Mouse (Mus musculus) heart, embryonic 14.5 days (tissue): ENCODE measurements around the gene Teddm2. TPM values are rescaled to one million over a fixed set of nuclear protein-coding genes. Genes with fewer than 3 reads are reported as not detected.
"Not testable (repeated sequence)": the region's sequence is repeated elsewhere in the genome, so short reads cannot be mapped to it uniquely, and the experiment has no call there.

ENCODE experiments used
- ATAC-seq: fragments of 200-750 bp; cut with Nextera tagmentation; 2 replicates; pipeline ENCODE4 v1.8.0; 2017; ENCODE audit warnings: low read depth, moderate TSS enrichment; ENCODE audit not compliant: insufficient number of reproducible peaks, insufficient read depth, low FRiP score
- H3K27ac ChIP-seq, 2 experiments: fragments of 200-500 bp in 1 of 2; fragments of 300-500 bp in 1 of 2; sonication (generic) in 1 of 2; replicated peaks in 1 of 2; 2 replicates each; pipeline ENCODE4 v1.5.1; 2012 to 2014; ENCODE audit warnings: low read depth in 2 of 2, low read length in 2 of 2, control low read depth in 1 of 2, mild to moderate bottlenecking in 1 of 2, mixed read lengths in 1 of 2; ENCODE audit not compliant: control insufficient read depth in 1 of 2, insufficient read depth in 1 of 2
- H3K27me3 ChIP-seq: fragments of 300-500 bp; sonication (generic); 2 replicates; pipeline ENCODE4 v1.6.1; 2014; ENCODE audit warnings: mild to moderate bottlenecking, low read length, control low read depth; ENCODE audit not compliant: control insufficient read depth, insufficient read depth
- H3K36me3 ChIP-seq: fragments of 300-500 bp; sonication (generic); 2 replicates; pipeline ENCODE4 v1.6.1; 2014; ENCODE audit warnings: mild to moderate bottlenecking, control low read depth, low read length, mixed read lengths; ENCODE audit not compliant: control insufficient read depth, insufficient read depth
- H3K4me1 ChIP-seq, 2 experiments: fragments of 200-500 bp in 1 of 2; fragments of 300-500 bp in 1 of 2; sonication (generic) in 1 of 2; 2 replicates each; pipeline ENCODE4 v1.6.1; 2012 to 2014; ENCODE audit warnings: low read length in 2 of 2, control low read depth in 1 of 2, mixed read lengths in 1 of 2; ENCODE audit not compliant: control insufficient read depth in 2 of 2, insufficient read depth in 2 of 2
- H3K4me2 ChIP-seq: fragments of 300-500 bp; sonication (generic); 2 replicates; pipeline ENCODE4 v1.6.1; 2014; ENCODE audit warnings: mild to moderate bottlenecking, low read length
- H3K4me3 ChIP-seq, 2 experiments: fragments of 200-500 bp in 1 of 2; fragments of 300-500 bp in 1 of 2; sonication (generic) in 1 of 2; 2 replicates each; pipeline ENCODE4 v1.5.1; 2012 to 2014; ENCODE audit warnings: low read length in 2 of 2, mild to moderate bottlenecking in 2 of 2, control low read depth in 1 of 2, low read depth in 1 of 2, moderate library complexity in 1 of 2; ENCODE audit not compliant: control insufficient read depth in 1 of 2, insufficient read depth in 1 of 2
- H3K9ac ChIP-seq: fragments of 300-500 bp; sonication (generic); 2 replicates; pipeline ENCODE4 v1.6.1; 2014; ENCODE audit warnings: mild to moderate bottlenecking, low read length
- H3K9me3 ChIP-seq: fragments of 300-500 bp; sonication (generic); 2 replicates; pipeline ENCODE4 v1.6.1; 2016; ENCODE audit warnings: low read length, control low read depth; ENCODE audit not compliant: control insufficient read depth
- WGBS: fragments of 180-500 bp; shearing (Covaris S2); extraction: QIAGEN DNeasy Blood & Tissue Kit; methylation state at CpG from one replicate; pipeline ENCODE4 v1.1.7; 2014; 5-methylcytosine and 5-hydroxymethylcytosine counted together
- polyA plus RNA-seq: library from polyadenylated mRNA; unstranded; fragments of >200 nt; fragmentation: Nextera tagmentation; extraction: Ambion mirVana; gene quantifications from 2 replicates; pipeline ENCODE4 v1.2.1, GENCODE M21; 2014

Gene Teddm2
- polyA plus RNA-seq, 1 experiment from 2014 or later: 0.49 TPM

DNA sequence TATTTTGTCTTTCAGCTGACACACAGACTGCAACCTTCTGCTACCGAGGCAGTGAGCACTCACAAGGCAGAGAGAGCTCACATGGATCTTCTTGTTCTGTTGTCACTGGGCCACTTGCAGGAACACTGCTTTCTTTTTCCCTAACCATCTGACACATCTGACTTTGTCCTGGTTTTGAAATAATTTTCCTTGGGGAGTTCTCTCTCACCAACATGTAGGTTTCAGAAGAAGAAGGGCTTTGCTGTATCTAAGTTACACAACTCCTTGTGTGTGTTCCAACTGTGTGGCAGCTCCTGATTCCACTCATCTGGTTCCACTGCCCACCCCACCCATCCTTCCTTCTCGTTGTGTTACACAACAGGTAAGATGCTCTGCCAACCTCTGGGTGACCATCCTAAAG, 6.3 kb downstream of the Teddm2 start:
- WGBS: 61% methylated on average over 2 of the region's 2 CpGs

DNA sequence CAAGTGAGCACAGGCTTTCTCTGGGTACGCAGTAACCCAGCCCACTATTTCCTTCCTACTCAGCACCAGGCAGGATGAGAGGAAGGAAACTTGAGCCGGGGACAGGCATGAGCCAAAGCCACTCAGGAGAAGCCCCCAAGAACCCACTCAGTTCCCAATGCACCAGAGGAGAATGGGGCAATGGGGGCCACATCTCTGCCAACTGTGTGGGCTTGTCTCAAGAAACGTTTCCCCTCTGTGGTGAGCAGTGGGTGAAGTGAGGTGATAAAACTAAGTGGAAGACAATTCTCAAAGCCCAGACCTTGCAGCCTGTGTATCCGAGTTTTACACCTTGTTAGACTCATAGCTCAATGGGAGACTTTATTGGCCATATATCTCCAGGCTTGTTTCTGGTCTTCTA, 8.6 kb downstream of the Teddm2 start, which contains the start of gene Teddm1a:
TSS of gene Teddm1a (plus strand) at position 301 of the 400 bp plus-strand sequence.
- Histone ChIP-seq H3K4me1 (no peaks in the 10 kb centered on the region), H3K4me3 (no peak within 1 kb of the TSS), H3K4me2 (no peak within 1 kb of the TSS), H3K27me3 (no peaks in the 10 kb centered on the region), H3K36me3 (no peaks in the 10 kb centered on the region), H3K9me3 (no peaks in the 10 kb centered on the region), H3K9ac (no peak within 1 kb of the TSS), H3K27ac (no peak within 1 kb of the TSS)
- no peak for ATAC-seq
- WGBS: 45% methylated on average over 4 of the region's 4 CpGs

More for the DNA sequence above, 6.3 kb downstream of the Teddm2 start:
- no peak overlapping the region for H3K9ac ChIP-seq
- no peaks in the 10 kb centered on the region for H3K27me3 ChIP-seq
- no peaks in the 10 kb centered on the region for H3K36me3 ChIP-seq
- H3K4me2 ChIP-seq: no peak overlapping the region
- H3K9me3 ChIP-seq: no peaks in the 10 kb centered on the region
- H3K4me1 ChIP-seq: peaks cover 0 to 8% of the 10 kb centered on the region in 2 experiments; a peak in 2 of 4 replicates
- H3K4me3 ChIP-seq: no peak overlapping the region
- ATAC-seq: no peak
- no peak overlapping the region for H3K27ac ChIP-seq

DNA sequence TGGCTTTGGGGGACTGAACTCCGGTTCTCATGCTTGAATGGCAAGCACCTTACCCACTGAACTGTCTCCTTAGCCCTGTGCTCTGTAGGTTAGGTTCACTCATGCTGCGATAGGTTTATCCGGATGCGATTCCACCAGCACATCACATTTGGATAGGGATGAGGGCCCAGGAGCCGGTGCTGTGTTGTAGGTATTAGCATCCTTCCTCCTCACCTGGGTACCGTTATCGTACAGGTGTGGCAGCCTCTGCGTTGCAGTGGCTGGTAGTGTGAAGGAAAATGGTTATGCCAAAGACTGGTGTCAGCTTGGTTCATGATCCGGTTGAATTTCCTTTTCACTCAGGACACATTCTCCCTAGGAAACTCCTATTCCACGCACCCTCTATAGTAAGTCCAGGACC, 9.9 kb downstream of the Teddm2 start:
- Histone ChIP-seq H3K4me3 (no peak overlapping the region), H3K36me3 (no peaks in the 10 kb centered on the region), H3K4me2 (no peak overlapping the region), H3K9me3 (no peaks in the 10 kb centered on the region), H3K27me3 (no peaks in the 10 kb centered on the region), H3K27ac (no peak overlapping the region), H3K9ac (no peak overlapping the region), H3K4me1 (no peaks in the 10 kb centered on the region)
- WGBS: 86% methylated on average over 10 of the region's 10 CpGs
- ATAC-seq: no peak

DNA sequence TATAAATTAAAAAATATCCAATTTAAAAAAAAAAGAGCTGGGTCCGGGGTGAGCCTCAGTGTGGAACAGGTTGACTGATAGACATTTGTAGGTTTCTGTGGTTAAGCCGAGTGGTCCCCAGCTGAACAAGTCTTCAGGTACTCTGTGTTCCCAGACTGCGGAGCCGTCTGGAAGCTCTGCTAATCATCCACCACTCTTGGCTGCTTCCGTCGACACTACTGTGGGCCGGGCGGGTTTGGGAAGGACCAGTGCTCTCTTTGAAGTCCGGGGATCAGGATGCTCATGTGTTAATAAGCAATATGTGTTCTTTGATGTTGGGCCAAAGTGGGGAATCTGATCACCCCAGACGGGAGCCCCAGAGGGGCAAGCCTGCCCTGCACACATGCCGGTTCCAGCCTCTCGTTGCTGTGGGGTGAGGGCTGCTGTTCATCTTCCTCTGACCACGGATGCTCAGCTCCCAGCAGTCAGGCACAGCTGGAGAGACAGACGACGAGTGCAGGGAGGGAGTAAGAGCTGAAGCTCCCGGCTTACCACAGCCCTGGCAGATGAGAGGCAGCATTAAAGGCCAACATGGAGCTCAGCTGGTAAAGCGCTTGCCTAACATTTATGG, 13.9 kb downstream of the Teddm2 start:
- Histone ChIP-seq H3K9ac (no peak overlapping the region), H3K4me3 (no peak overlapping the region), H3K36me3 (no peaks in the 10 kb centered on the region), H3K9me3 (no peaks in the 10 kb centered on the region), H3K27ac (no peak overlapping the region), H3K27me3 (no peaks in the 10 kb centered on the region), H3K4me1 (no peaks in the 10 kb centered on the region), H3K4me2 (no peak overlapping the region)
- no peak for ATAC-seq
- 25% methylated on average over 17 of the region's 17 CpGs for WGBS

DNA sequence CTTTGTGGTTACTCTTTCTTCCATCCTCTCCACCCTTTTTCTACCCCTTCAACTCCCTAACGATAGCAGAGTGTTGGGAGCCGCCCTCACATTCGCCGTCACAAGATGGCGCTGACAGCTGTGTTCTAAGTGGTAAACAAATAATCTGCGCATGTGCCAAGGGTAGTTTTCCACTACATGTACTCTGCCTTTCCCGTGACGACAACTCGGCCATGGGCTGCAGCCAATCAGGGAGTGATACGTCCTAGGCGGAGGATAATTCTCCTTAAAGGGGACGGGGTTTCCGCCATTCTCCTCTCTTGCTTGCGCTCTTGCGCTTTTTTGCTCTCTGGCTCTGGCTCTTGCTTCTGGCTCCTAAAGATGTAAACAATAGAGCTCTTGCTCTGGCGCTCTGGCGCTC, 19.6 kb downstream of the Teddm2 start:
- H3K9ac ChIP-seq, H3K27ac ChIP-seq, H3K27me3 ChIP-seq, H3K4me1 ChIP-seq, H3K36me3 ChIP-seq, H3K4me3 ChIP-seq, H3K9me3 ChIP-seq, H3K4me2 ChIP-seq, ATAC-seq: not testable (repeated sequence)
- WGBS: 94% methylated on average over 17 of the region's 17 CpGs

DNA sequence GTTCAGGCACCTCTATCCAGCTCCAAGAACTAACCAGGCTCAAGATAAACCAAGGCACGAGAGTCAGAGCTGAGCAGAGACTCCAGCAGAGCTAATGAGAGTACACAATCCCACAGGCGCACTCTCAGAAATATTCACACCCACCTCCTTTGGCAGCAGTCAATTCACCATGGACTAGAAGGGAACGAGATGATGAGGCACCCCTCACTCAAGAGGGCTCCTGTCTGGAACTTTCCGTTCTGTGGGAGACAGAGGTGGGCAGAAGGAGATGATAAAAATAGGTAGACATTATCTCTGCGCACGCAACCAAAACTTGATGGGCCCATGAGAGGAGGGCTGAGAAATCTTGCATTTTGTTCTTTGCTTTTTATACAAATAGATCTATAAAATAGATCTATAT, 26.0 kb downstream of the Teddm2 start, which contains the start of gene Teddm1b:
TSS of gene Teddm1b (plus strand) at position 301 of the 400 bp plus-strand sequence.
- WGBS: 69% methylated on average over 6 of the region's 6 CpGs
- Histone ChIP-seq H3K27me3 (no peaks in the 10 kb centered on the region), H3K9ac (no peak within 1 kb of the TSS), H3K27ac (no peak within 1 kb of the TSS), H3K4me3 (no peak within 1 kb of the TSS), H3K36me3 (no peaks in the 10 kb centered on the region), H3K9me3 (no peaks in the 10 kb centered on the region), H3K4me1 (no peaks in the 10 kb centered on the region; a peak in 1 of 4 replicates), H3K4me2 (no peak within 1 kb of the TSS)
- ATAC-seq: no peak

DNA sequence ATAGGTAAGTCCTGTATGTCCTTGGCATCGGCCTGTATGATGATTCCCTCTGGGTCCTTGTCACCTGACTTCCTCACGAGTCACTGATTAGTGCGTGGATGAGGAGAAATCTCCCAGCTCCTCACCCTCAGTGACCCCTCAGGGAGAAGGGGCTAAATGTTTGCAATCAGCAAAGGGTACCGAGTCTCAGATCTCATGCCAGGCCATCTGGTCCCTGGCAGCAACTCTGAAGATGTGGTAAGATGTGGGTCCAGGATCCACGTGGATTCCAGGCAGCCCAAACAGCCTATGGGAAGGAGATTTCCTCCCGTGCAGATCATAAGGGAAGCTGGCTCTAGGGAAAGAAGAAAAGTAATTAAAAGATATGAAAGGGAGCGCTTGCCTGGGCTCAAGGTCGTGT, 44.1 kb downstream of the Teddm2 start:
- Histone ChIP-seq H3K4me1 (no peaks in the 10 kb centered on the region), H3K27me3 (no peaks in the 10 kb centered on the region), H3K36me3 (no peaks in the 10 kb centered on the region), H3K9me3 (no peaks in the 10 kb centered on the region), H3K4me2 (no peak overlapping the region), H3K27ac (no peak overlapping the region), H3K9ac (no peak overlapping the region), H3K4me3 (no peak overlapping the region)
- WGBS: 65% methylated on average over 8 of the region's 8 CpGs
- ATAC-seq: no peak

DNA sequence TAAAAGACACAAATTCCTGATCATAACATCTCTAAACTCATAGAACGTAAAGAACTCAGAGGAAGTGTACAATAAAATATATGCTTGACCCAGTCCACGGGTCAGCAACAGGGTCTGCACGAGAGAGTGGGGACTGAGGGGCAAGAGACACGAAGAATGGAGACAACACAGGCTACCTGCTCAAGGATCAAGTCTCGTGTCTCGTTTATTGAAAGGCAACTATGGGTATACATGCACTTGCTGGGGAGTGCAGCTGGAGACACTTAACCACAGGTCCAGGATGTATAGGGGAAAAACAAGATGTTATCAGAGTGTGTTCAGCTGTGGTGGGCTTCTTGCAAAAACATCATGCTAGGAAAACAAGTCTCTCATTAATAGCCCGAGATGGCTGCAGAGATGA, 47.3 kb downstream of the Teddm2 start:
- WGBS: 73% methylated on average over 7 of the region's 7 CpGs
- not testable (repeated sequence) for H3K9me3 ChIP-seq, H3K36me3 ChIP-seq, ATAC-seq, H3K4me2 ChIP-seq, H3K27me3 ChIP-seq, H3K27ac ChIP-seq, H3K4me3 ChIP-seq, H3K4me1 ChIP-seq, H3K9ac ChIP-seq
